Mouse (Mus musculus) embryonic facial prominence, embryonic 11.5 days (tissue): ENCODE results near the gene Lgals8. TPM values are rescaled to one million over a fixed set of nuclear protein-coding genes. Genes with fewer than 3 reads are reported as not detected.

Source experiments
- ATAC-seq: fragments of 200-750 bp; cut with Nextera tagmentation; replicated peaks from 2 replicates; pipeline ENCODE4 v1.8.0; 2017; ENCODE audit warnings: low read depth; ENCODE audit not compliant: insufficient number of reproducible peaks, low FRiP score, low TSS enrichment
- DNase-seq: peaks from one replicate; pipeline ENCODE4 v3.0.0-alpha.2; 2015; ENCODE audit warnings: low spot score
- H3K27ac ChIP-seq: fragments of 300-500 bp; sonication (generic); replicated peaks from 2 replicates; pipeline ENCODE4 v1.5.1; 2014; ENCODE audit warnings: mild to moderate bottlenecking, low read depth, low read length, control low read depth
- H3K27me3 ChIP-seq: fragments of 300-500 bp; sonication (generic); 2 replicates; pipeline ENCODE4 v1.6.1; 2014; ENCODE audit warnings: mild to moderate bottlenecking, low read length, moderate library complexity, mixed read lengths; ENCODE audit not compliant: control insufficient read depth, insufficient read depth
- H3K36me3 ChIP-seq: fragments of 300-500 bp; sonication (generic); replicated peaks from 2 replicates; pipeline ENCODE4 v1.6.1; 2014; ENCODE audit warnings: low read depth, mild to moderate bottlenecking, low read length, moderate library complexity, mixed read lengths; ENCODE audit not compliant: control insufficient read depth, insufficient read depth
- H3K4me1 ChIP-seq: fragments of 300-500 bp; sonication (generic); 2 replicates; pipeline ENCODE4 v1.6.1; 2014; ENCODE audit warnings: low read length, mixed read lengths; ENCODE audit not compliant: control insufficient read depth, insufficient read depth
- H3K4me2 ChIP-seq: fragments of 300-500 bp; sonication (generic); 2 replicates; pipeline ENCODE4 v1.6.1; 2014; ENCODE audit warnings: low read depth, mild to moderate bottlenecking, control low read depth, low read length, moderate library complexity
- H3K4me3 ChIP-seq: fragments of 300-500 bp; sonication (generic); 2 replicates; pipeline ENCODE4 v1.5.1; 2014; ENCODE audit warnings: low read depth, low read length, control low read depth
- H3K9ac ChIP-seq: fragments of 300-500 bp; sonication (generic); replicated peaks from 2 replicates; pipeline ENCODE4 v1.6.1; 2014; ENCODE audit warnings: mild to moderate bottlenecking, control low read depth, low read length
- H3K9me3 ChIP-seq: fragments of 300-500 bp; sonication (generic); replicated peaks from 2 replicates; pipeline ENCODE4 v1.6.1; 2016; ENCODE audit warnings: mild to moderate bottlenecking, low read length, inconsistent platforms, mixed read lengths; ENCODE audit not compliant: control insufficient read depth
- WGBS: fragments of 180-500 bp; shearing (Covaris S2); extraction: QIAGEN DNeasy Blood & Tissue Kit; methylation state at CpG from one replicate; pipeline ENCODE4 v1.1.7; 2014; 5-methylcytosine and 5-hydroxymethylcytosine counted together
- polyA plus RNA-seq: library from polyadenylated mRNA; unstranded; fragments of >200 nt; fragmentation: Nextera tagmentation; extraction: Ambion mirVana; gene quantifications from 2 replicates; pipeline ENCODE4 v1.2.1, GENCODE M21; 2014

Lgals8 gene
- polyA plus RNA-seq, 1 experiment from 2014 or later: 11.4 TPM

DNA sequence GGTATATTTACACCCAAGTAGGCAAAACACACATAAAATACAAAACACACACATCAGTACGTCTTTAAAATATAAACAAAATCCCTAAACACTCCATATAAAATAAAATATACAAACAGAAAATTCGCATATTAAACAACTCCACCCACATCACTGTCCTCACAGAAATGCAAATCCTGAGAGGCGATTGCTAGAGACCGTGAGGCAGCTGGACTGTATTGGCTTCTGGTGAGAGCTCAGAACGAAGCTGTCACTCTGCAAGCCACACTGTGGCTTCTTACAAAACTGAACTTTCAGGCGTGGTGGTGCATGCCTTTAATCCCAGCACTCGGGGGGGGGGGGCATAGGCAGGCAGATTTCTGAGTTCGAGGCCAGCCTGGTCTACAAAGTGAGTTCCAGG lies 33.1 kb upstream of the Lgals8 start:
- no peak for ATAC-seq
- no peaks in the 10 kb centered on the region for H3K4me1 ChIP-seq

GRCm38 (mm10) chr13:12494750-12495149 lies 30.0 kb upstream of the Lgals8 start:
- Histone ChIP-seq H3K27me3 (no peaks in the 10 kb centered on the region), H3K27ac (no peak overlapping the region), H3K4me1 (no peaks in the 10 kb centered on the region), H3K36me3 (no peaks in the 10 kb centered on the region), H3K4me2 (no peak overlapping the region), H3K9me3 (no peaks in the 10 kb centered on the region), H3K4me3 (no peak overlapping the region), H3K9ac (no peak overlapping the region)
- WGBS: 89% methylated on average over 9 of the region's 9 CpGs
- DNase-seq (no peak), ATAC-seq (no peak)

More for the DNA sequence above, 33.1 kb upstream of the Lgals8 start:
- Histone ChIP-seq H3K27ac (no peak overlapping the region), H3K9me3 (no peaks in the 10 kb centered on the region), H3K36me3 (no peaks in the 10 kb centered on the region), H3K4me3 (no peak overlapping the region), H3K27me3 (no peaks in the 10 kb centered on the region), H3K9ac (no peak overlapping the region), H3K4me2 (no peak overlapping the region)
- WGBS: 59% methylated on average over 8 of the region's 8 CpGs
- DNase-seq: no peak

- ATAC-seq: no peak
Measured at GRCm38 (mm10) chr13:12492515-12492914, 27.8 kb upstream of the Lgals8 start.

DNA sequence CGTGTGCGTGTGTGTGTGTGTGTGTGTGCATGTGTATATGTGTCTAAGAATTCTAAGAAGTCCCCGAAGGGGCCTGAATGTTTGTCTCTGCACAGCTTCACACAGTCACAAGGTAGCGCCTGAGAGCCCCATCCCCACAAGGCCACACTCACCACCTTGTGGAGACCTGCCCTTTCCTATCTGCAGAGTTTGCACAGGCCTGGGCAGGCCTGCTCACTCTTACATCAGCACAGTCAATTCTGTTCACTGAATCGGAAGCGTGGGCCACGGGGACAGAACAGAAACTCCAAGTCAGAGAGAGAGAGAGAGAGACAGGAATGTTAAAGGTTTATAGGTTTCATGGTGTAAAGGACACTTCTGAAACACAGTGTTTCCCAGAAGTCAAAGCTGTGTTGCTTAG lies 20.9 kb upstream of the Lgals8 start:
- Histone ChIP-seq H3K27ac (no peak overlapping the region), H3K36me3 (no peaks in the 10 kb centered on the region), H3K9ac (no peak overlapping the region), H3K9me3 (no peaks in the 10 kb centered on the region), H3K4me3 (no peak overlapping the region), H3K27me3 (no peaks in the 10 kb centered on the region), H3K4me1 (no peaks in the 10 kb centered on the region), H3K4me2 (no peak overlapping the region)
- ATAC-seq (peak; percentile 65; the same call in 1 of the 2 replicates), DNase-seq (peak; percentile 27)
- 78% methylated on average over 7 of the region's 7 CpGs for WGBS

More at GRCm38 (mm10) chr13:12492515-12492914, 27.8 kb upstream of the Lgals8 start:
- no peak overlapping the region for H3K4me3 ChIP-seq
- DNase-seq: no peak
- no peak overlapping the region for H3K4me2 ChIP-seq
- no peak overlapping the region for H3K27ac ChIP-seq
- no peaks in the 10 kb centered on the region for H3K36me3 ChIP-seq
- H3K27me3 ChIP-seq: no peaks in the 10 kb centered on the region
- no peak overlapping the region for H3K9ac ChIP-seq
- WGBS: 91% methylated on average over 3 of the region's 3 CpGs
- H3K4me1 ChIP-seq: no peaks in the 10 kb centered on the region
- H3K9me3 ChIP-seq: no peaks in the 10 kb centered on the region

DNA sequence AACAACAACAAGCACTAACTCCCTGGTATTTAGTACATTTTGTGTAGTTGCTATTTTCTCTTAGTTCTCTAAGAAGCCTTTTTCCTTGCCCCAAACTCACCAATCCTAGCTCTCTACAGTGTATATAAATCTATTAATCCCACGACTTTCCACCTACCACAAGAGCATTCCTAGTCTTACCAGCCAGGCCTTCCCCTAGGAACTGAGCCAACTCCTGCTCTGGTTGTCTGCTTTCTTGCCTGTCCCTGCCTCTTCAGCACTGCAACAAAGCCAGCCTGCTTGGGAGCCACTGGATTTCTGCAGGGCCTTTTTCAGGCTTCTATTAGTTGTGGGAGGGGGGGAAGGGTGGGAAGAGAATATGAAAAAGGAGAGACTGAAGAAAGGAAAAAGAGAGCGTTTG lies 20.5 kb upstream of the Lgals8 start:
- 85% methylated on average over 2 of the region's 2 CpGs for WGBS

DNA sequence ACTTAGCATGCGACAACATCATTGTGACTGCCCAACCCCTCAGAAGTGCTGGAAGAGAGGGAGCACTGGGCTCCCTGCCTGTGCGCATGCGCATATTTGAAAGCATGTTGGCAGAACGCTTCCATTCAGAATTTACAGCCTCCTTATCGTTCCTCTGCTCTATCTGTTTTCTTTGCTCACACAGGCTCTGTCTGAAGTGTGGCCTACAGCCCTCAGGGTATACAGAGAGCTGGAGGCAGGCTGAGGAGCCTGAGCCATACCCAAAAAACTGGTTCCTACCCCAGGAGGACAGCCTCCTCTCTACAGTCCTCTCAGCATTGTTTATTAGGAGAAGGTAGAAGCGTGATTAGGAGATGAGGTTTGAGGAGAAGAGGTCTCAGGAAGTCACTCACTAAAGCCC lies 15.1 kb upstream of the Lgals8 start:
- no peaks in the 10 kb centered on the region for H3K9me3 ChIP-seq
- H3K9ac ChIP-seq: no peak overlapping the region
- no peaks in the 10 kb centered on the region for H3K27me3 ChIP-seq
- no peak overlapping the region for H3K27ac ChIP-seq
- H3K4me1 ChIP-seq: no peaks in the 10 kb centered on the region
- H3K4me3 ChIP-seq: no peak overlapping the region
- no peak overlapping the region for H3K4me2 ChIP-seq
- DNase-seq (no peak), ATAC-seq (no peak)
- 77% methylated on average over 6 of the region's 6 CpGs for WGBS
- H3K36me3 ChIP-seq: no peaks in the 10 kb centered on the region

More for the DNA sequence above, 20.5 kb upstream of the Lgals8 start:
- DNase-seq: no peak
- Histone ChIP-seq H3K4me3 (no peak overlapping the region), H3K27me3 (no peaks in the 10 kb centered on the region), H3K9ac (no peak overlapping the region), H3K9me3 (no peaks in the 10 kb centered on the region), H3K36me3 (no peaks in the 10 kb centered on the region), H3K4me1 (no peaks in the 10 kb centered on the region), H3K4me2 (no peak overlapping the region), H3K27ac (no peak overlapping the region)
- ATAC-seq: no peak

DNA sequence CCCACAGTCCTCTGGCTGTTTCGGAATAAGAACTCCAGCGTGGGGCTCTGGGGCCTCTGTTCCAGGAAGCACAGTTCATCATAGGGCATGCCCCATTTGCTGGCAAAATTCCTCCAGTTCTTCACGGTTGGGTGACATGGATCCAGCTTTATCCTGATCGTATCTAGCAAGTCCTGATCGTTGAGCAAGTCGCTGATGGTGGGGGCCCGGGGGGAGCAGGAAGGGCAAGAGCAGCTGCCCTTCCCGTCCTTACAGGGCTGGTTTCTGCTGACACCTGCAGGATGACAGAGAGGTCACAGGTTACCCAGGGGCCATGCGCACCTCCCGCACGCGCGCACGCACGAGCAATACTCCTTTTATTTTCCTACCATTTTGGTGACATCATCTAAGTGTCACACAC lies 13.6 kb upstream of the Lgals8 start:
- Histone ChIP-seq H3K27me3 (no peaks in the 10 kb centered on the region), H3K36me3 (no peaks in the 10 kb centered on the region), H3K9me3 (no peaks in the 10 kb centered on the region), H3K27ac (no peak overlapping the region), H3K4me3 (no peak overlapping the region), H3K9ac (no peak overlapping the region), H3K4me1 (no peaks in the 10 kb centered on the region), H3K4me2 (no peak overlapping the region)
- DNase-seq (no peak), ATAC-seq (no peak)
- 72% methylated on average over 15 of the region's 15 CpGs for WGBS

DNA sequence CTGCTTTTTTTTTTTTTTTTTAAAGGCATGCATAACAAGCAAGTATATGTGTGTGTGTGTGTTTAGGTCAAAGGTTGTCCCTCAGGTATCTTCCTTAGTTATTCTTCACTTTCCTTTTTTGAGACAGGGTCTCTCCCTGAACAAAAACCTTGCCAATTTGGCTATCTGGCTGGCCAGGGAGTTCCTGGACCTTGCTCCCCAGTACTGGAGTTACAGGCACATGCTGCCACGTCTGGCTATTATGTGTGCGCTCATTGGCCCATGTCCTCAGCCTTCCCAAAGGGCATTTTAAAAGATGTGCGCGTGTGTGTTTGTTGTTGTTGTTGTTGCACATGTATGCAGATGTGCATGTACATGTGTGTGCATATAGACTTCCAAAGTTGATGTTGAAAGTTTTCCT lies 12.1 kb upstream of the Lgals8 start:
- WGBS: 89% methylated on average over 4 of the region's 4 CpGs
- Histone ChIP-seq H3K27ac (no peak overlapping the region), H3K9me3 (no peaks in the 10 kb centered on the region), H3K9ac (no peak overlapping the region), H3K27me3 (no peaks in the 10 kb centered on the region), H3K4me3 (no peak overlapping the region), H3K4me1 (no peaks in the 10 kb centered on the region), H3K36me3 (no peaks in the 10 kb centered on the region), H3K4me2 (no peak overlapping the region)
- DNase-seq (no peak), ATAC-seq (no peak)
